Mouse (Mus musculus) midbrain, embryonic 16.5 days (tissue): Measurements from ENCODE around the gene Trpd52l3. TPM values are rescaled to one million over a fixed set of nuclear protein-coding genes. Genes with fewer than 3 reads are reported as not detected.

Source experiments
- ATAC-seq: fragments of 200-750 bp; cut with Nextera tagmentation; 2 replicates; pipeline ENCODE4 v1.8.0; 2017; ENCODE audit warnings: moderate TSS enrichment
- H3K27ac ChIP-seq: fragments of 300-500 bp; sonication (generic); 2 replicates; pipeline ENCODE4 v1.5.1; 2014; ENCODE audit warnings: mild to moderate bottlenecking, low read length, mixed read lengths
- H3K27me3 ChIP-seq: fragments of 300-500 bp; sonication (generic); 2 replicates; pipeline ENCODE4 v1.6.1; 2014; ENCODE audit warnings: low read depth, low read length, mixed read lengths; ENCODE audit not compliant: control insufficient read depth, insufficient read depth
- H3K36me3 ChIP-seq: fragments of 300-500 bp; sonication (generic); 2 replicates; pipeline ENCODE4 v1.6.1; 2014; ENCODE audit warnings: mild to moderate bottlenecking, low read length, moderate library complexity, mixed read lengths; ENCODE audit not compliant: control insufficient read depth, insufficient read depth
- H3K4me1 ChIP-seq: fragments of 300-500 bp; sonication (generic); 2 replicates; pipeline ENCODE4 v1.6.1; 2014; ENCODE audit warnings: mild to moderate bottlenecking, low read length, mixed read lengths; ENCODE audit not compliant: control insufficient read depth, insufficient read depth
- H3K4me2 ChIP-seq: fragments of 300-500 bp; sonication (generic); 2 replicates; pipeline ENCODE4 v1.6.1; 2014; ENCODE audit warnings: mild to moderate bottlenecking, low read length, mixed read lengths
- H3K4me3 ChIP-seq: fragments of 300-500 bp; sonication (generic); 2 replicates; pipeline ENCODE4 v1.5.1; 2014; ENCODE audit warnings: low read depth, mild to moderate bottlenecking, low read length, moderate library complexity, mixed read lengths
- H3K9ac ChIP-seq: fragments of 300-500 bp; sonication (generic); 2 replicates; pipeline ENCODE4 v1.6.1; 2014; ENCODE audit warnings: low read depth, low read length, mixed read lengths
- H3K9me3 ChIP-seq: fragments of 300-500 bp; sonication (generic); replicated peaks from 2 replicates; pipeline ENCODE4 v1.6.1; 2014; ENCODE audit warnings: mild to moderate bottlenecking, low read length, mixed read lengths; ENCODE audit not compliant: control insufficient read depth, poor library complexity, severe bottlenecking
- WGBS: fragments of 180-500 bp; shearing (Covaris S2); extraction: QIAGEN DNeasy Blood & Tissue Kit; methylation state at CpG from one replicate; pipeline ENCODE4 v1.1.7; 2014; 5-methylcytosine and 5-hydroxymethylcytosine counted together
- polyA plus RNA-seq: library from polyadenylated mRNA; unstranded; fragments of >200 nt; fragmentation: Nextera tagmentation; extraction: Ambion mirVana; gene quantifications from 2 replicates; pipeline ENCODE4 v1.2.1, GENCODE M21; 2015

Gene Trpd52l3
- polyA plus RNA-seq, 1 experiment from 2014 or later, result not detected

DNA sequence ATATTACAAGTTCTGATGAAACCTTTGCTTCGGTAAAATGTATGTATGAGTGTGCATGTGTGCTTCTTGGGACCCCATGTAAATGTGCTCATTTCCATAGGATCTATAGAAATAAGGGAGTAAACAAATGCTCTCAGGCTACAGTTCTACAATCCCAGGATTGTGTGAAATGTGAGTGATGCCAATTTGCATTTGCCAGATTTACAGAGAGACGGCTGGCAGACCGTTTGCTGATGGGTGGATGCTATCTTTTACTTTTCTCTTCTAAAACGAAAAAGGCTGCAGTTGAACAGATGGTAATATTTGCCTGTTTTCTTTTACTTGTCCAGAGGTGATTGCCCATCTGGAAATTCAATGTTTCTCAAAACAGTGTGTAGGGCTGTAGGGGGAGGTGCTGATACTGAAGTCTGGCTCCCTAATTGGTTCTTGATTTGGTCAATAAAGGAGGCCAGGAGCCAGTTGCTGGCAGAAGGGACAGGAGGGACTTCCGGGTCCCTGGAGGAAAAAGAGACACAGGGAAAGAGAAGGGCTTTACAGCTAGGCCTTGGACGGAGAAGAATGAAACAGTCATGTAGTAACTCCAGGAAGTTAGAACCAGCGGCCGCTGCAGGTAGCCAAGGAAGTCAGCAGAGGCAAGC is 24.0 kb upstream of the Trpd52l3 start:
- 77% methylated on average over 8 of the region's 8 CpGs for WGBS
- no peak overlapping the region for H3K4me2 ChIP-seq
- H3K4me1 ChIP-seq, result no peaks in the 10 kb centered on the region
- no peaks in the 10 kb centered on the region for H3K36me3 ChIP-seq
- H3K27me3 ChIP-seq, result no peaks in the 10 kb centered on the region
- no peak overlapping the region for H3K4me3 ChIP-seq
- H3K27ac ChIP-seq, result no peak overlapping the region
- no peak overlapping the region for H3K9ac ChIP-seq
- ATAC-seq, result no peak
- no peaks in the 10 kb centered on the region for H3K9me3 ChIP-seq

DNA sequence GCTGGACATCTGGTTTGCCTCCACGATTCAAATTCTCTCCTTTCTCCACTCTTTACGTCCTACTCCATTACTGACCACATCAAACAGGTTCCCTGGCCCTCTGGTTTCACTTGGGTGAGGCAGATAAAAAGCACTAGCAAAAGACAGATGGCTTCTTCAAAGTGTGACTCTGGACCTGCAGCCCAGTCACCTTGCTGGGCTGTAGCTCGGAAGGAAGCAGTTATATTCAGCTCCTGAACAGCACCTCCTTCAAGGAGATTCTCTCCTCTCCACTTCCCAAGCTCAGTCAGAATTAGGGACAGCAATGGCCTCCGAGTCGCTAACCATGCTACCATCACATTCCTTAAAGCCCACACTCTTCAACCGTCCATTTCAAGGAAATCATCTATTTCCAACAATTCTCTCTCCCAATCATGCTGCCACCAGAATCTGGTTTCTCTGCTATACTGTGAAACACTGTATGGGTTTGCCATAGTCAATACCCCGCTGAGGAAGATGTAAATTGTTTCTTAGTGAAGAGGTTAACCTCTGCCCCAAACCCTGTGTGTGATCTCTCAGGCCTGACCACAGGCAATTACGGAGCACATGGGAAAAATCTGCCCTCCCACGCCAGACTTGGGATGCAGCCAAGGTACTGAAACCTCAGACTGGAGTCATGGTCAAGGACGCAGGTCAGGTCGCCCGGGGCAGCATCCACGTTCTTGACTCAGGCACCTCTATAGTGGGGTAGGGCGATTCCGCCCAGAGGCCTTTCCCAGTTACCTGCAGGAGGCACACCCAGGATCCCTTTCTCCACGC is 19.2 kb upstream of the Trpd52l3 start:
- Histone ChIP-seq H3K9me3 (no peaks in the 10 kb centered on the region), H3K36me3 (no peaks in the 10 kb centered on the region), H3K9ac (no peak overlapping the region), H3K4me1 (no peaks in the 10 kb centered on the region), H3K27ac (no peak overlapping the region), H3K4me2 (no peak overlapping the region), H3K4me3 (no peak overlapping the region), H3K27me3 (no peaks in the 10 kb centered on the region)
- no peak for ATAC-seq
- 65% methylated on average over 16 of the region's 16 CpGs for WGBS

DNA sequence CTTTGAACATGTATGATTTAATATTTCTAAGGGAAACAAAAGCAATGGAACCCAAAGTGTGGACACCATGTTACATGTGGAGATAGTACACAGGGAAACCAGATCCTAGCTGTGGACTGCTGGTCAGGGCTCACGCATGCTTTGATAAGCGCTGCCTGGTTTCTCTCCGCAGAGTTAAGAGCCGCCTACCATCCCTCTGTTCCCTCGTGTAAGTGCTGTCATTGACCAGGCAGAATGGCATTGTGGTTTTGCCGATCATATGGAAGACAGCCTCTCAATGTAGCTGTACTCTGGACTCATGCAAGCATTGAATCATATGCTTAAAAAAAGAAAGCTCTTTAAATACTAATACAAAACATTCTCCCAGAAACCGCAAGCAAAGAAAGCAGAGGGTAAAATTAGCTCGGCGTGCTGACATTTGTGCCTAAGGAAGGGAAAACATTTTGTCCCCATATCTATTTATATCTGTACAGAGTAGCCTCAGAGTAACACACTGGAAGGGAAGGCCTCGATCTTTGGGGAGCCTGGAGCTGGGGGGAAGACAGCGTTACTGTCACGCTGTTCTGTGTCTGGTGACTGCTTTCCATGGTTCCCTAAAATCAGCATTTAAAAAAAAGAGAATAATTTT is 17.0 kb upstream of the Trpd52l3 start:
- WGBS, result 83% methylated on average over 12 of the region's 12 CpGs
- Histone ChIP-seq H3K4me2 (no peak overlapping the region), H3K4me3 (no peak overlapping the region), H3K27me3 (no peaks in the 10 kb centered on the region), H3K9ac (no peak overlapping the region), H3K27ac (no peak overlapping the region), H3K9me3 (no peaks in the 10 kb centered on the region), H3K36me3 (no peaks in the 10 kb centered on the region), H3K4me1 (no peaks in the 10 kb centered on the region)
- no peak for ATAC-seq

GRCm38 (mm10) chr19:30000406-30001365 is 2.9 kb upstream of the Trpd52l3 start:
- Histone ChIP-seq H3K9me3 (no peaks in the 10 kb centered on the region), H3K9ac (no peak overlapping the region), H3K4me2 (peak overlapping the region; percentile 35), H3K36me3 (no peaks in the 10 kb centered on the region), H3K4me3 (no peak overlapping the region), H3K27me3 (no peaks in the 10 kb centered on the region), H3K27ac (peak overlapping the region; percentile 49; the same call in 1 of the 2 replicates), H3K4me1 (peaks cover 9% of the 10 kb centered on the region)
- peak; percentile 87 for ATAC-seq
- WGBS, result 25% methylated on average over 12 of the region's 12 CpGs

- Histone ChIP-seq H3K9me3 (no peaks in the 10 kb centered on the region), H3K27me3 (no peaks in the 10 kb centered on the region), H3K27ac (no peak overlapping the region), H3K4me1 (peaks cover 9% of the 10 kb centered on the region), H3K9ac (no peak overlapping the region), H3K4me2 (no peak overlapping the region), H3K36me3 (no peaks in the 10 kb centered on the region), H3K4me3 (no peak overlapping the region)
- WGBS, result 87% methylated on average over 6 of the region's 6 CpGs
- ATAC-seq, result no peak
Measured at GRCm38 (mm10) chr19:30001550-30001949, 2.0 kb upstream of the Trpd52l3 start.

DNA sequence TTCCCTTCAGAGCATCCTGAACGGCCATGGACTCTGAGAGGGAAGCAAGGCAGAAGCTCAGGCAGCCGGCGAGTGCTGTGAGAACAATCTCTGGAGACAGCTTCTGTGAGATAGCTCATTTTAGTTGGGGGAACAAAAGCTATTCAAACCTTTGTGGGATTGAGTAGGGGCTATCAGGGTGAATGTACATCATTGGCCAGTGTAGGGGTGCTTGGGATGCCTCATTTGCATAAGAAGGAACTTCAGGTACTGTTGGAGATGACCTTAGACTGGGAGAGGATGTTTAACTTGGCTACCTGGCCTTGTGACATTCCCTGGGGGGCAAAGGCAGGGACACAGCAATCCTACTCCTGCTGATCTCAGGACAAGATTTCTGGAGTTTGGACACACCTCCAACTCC is 2.8 kb downstream of the Trpd52l3 start:
- no peak overlapping the region for H3K4me3 ChIP-seq
- WGBS, result 67% methylated on average over 3 of the region's 3 CpGs
- H3K4me1 ChIP-seq, result no peaks in the 10 kb centered on the region
- H3K27me3 ChIP-seq, result no peaks in the 10 kb centered on the region
- H3K27ac ChIP-seq, result no peak overlapping the region
- no peak for ATAC-seq
- no peak overlapping the region for H3K4me2 ChIP-seq
- no peaks in the 10 kb centered on the region for H3K9me3 ChIP-seq
- no peaks in the 10 kb centered on the region for H3K36me3 ChIP-seq
- no peak overlapping the region for H3K9ac ChIP-seq

DNA sequence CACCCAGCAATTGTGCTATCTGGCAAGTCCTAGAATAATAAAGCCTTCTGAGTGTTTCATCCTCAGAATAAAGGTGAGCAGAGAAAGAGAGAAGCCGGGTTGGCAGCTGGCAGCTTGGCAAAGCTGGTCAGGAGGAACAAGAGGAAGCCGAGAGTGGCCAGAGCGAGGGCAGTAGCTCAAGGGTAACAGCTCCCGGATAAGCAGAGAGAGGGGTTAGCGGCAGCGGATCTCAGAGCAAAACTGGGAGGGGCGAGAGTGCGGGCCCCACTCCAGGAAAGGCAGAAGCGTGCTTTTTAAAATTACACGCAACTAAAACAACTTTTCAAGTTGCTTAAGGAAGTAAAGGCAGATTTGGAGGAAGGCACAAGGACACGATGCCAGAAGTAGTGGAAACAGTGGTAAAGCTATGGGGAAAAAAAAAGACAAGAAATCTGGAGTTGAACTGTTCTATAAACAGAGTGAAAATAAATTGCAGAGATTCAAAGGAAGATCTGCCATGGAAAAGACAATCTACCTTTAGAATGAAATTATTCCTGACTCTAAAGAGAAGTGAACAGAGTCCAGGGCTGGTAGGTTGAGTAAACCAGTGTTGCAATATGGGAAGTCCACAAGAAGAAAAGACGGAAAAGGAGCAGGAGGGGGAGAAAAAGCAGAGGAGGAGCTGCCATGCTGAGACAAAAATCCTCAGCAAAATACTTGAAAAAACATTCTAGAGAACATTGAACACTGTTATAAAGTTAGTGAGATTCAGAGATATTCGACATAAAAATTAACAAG is 7.1 kb downstream of the Trpd52l3 start:
- WGBS, result 78% methylated on average over 13 of the region's 13 CpGs
- ATAC-seq, result no peak
- Histone ChIP-seq H3K9ac (no peak overlapping the region), H3K4me1 (no peaks in the 10 kb centered on the region), H3K4me2 (no peak overlapping the region), H3K4me3 (no peak overlapping the region), H3K27me3 (no peaks in the 10 kb centered on the region), H3K36me3 (no peaks in the 10 kb centered on the region), H3K9me3 (no peaks in the 10 kb centered on the region), H3K27ac (no peak overlapping the region)

DNA sequence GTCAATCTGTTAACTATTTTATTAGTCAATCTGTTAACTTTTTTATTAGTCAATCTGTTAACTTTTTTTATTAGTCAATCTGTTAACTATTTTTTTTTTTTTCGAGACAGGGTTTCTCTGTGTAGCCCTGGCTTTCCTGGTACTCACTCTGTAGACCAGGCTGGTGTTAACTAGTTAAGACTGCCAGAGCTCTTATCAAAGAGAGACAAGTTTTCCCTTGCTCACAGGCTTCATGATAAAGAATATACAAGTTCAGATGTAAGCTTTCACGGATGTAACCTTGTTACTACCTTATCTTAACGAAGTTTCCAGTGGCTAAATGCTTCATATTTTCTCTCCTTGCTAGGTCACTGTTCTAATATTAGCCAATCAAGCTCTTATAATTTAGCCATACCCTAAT is 10.7 kb downstream of the Trpd52l3 start:
- H3K4me3 ChIP-seq, result no peak overlapping the region
- H3K4me2 ChIP-seq, result no peak overlapping the region
- H3K9me3 ChIP-seq, result no peaks in the 10 kb centered on the region
- no peaks in the 10 kb centered on the region for H3K36me3 ChIP-seq
- H3K27me3 ChIP-seq, result no peaks in the 10 kb centered on the region
- no peak overlapping the region for H3K9ac ChIP-seq
- no peak overlapping the region for H3K27ac ChIP-seq
- no peak for ATAC-seq
- WGBS, result 85% methylated on average over 3 of the region's 3 CpGs
- H3K4me1 ChIP-seq, result no peaks in the 10 kb centered on the region
